Mouse (Mus musculus) frontal cortex, postnatal 14 days (tissue): ENCODE data around the gene Ano4.
A peak's percentile ranks its signal among the peaks of the same experiment; 100 is the strongest.

ENCODE experiments used
- DNase-seq, 2 experiments: peaks; one replicate each; pipeline ENCODE4 v3.0.0; 2022; ENCODE audit warnings: low spot score in 2 of 2

The Ano4 gene

DNA sequence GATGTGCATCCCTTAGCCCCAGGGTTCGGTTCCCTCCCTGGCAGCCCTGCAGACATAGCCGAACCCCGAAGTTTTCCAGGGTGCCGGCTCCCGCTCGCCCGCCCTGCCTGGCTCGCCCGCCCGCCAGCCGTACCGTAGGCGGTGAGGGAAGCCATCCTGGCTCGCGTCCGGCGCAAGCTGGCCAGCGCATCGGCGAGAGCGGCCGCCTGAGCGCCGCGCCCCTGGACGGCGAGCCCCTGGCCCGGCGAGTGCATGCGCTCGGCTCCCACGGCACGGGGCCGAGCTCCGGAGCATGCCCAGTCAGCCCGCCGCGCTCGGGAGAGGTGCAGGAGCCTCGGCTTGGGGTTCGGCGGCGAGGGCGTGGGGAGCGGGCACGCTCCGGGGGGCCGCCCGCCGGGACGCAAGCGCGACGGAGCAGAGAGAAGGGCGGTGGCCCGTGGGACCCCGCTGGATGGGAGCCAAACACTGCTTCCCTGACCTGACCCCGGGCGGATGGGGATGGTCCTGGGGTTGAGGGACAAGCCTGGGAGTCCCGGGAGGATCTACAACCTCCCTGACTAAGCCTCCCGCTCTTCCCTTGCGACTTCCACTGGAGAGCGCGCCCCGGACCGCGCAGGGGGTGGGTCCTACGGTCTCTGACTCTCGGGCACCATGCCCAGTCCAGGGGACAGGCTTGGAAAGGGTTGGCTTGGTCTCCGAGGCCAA, at the start of gene Ano4:
Gene Ano4 (minus strand): TSS at position 272 of the 705 bp plus-strand sequence.
- DNase-seq: peak; percentile 10 to 27

DNA sequence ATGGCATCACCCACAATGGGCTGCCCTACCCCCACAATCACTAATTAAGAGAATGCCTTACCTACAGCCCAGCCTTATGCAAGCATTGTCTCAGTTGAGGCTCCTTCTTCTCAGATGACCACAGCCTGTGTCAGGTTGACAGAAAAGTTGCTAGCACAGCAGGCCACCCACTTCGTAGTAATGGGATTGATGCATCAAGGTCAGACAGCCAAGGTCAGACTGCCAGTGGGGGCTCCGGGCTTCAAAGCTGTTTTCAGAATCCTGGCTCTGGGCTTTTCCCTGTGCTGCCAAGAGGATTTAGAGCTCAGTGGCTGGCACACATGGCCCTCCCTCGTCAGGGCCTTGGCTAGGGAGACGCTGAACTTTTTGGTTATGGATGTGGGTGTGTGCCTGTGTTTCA, 48.1 kb upstream of the Ano4 start:
- DNase-seq: no peak

DNA sequence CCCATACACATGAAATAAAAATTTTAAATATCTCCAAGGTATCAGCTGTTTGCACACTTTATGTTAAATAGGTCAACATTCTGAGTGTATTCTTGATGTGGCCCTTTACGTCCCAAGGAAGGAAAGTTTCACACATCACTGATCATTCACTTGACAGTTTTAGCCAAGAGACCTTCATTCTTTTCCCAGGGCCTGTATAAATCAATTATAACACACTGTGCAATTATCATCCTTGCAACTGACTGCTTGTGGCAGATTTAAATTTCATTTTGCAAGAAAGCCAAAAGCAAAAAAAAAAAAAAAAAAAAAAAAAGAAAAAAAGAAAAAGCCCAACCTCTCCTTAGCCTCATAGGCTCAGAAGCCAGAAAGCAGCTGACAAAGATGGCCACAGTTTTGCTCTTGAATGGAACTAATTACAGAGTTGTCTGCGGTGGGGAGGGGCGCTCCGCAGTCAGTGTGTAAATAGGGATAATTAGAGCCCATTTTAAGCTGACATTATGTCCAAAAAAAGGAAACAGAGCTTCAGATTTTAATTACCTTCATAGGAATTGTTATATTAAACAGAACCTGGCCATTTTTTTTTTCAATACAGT, 47.1 kb upstream of the Ano4 start:
- no peak for DNase-seq

DNA sequence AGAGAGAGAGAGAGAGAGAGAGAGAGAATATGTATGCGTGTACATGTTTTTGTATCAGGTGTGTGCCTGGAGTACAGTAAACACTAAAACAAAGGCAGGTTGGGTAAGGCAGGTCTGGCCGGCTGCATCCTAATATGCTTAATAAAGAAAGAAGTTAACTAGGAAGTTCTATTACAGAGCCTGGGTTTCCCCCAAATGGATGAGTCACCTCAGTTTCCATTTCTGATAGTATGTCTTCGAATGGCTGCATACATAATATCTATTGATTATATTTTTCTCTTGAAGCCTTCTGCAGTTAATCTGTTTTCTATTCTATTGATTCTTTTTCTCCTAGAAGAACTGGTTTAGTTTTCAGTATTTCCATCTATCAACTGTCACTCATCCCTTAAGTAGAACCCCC, 41.9 kb upstream of the Ano4 start:
- DNase-seq: no peak

DNA sequence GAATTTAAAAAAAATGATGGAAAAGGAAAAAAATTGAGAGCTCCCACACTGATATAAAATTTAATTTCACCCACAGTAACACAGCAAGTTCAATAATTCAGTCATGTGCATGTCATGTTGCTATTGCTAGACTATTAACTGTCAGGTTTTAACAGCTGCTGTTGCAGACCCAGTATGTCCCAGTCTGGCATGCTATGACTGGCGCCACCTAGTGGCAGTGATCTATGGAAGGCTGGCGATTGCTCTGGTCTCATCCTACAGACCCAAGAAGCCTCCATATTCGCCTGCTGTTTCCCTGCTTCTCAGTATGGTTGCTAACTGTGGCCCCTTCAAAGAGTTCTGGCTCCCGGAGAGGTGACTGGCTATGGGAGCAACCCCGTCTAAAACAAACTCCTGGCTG, 38.9 kb upstream of the Ano4 start:
- peak; percentile 13 to 46 for DNase-seq

DNA sequence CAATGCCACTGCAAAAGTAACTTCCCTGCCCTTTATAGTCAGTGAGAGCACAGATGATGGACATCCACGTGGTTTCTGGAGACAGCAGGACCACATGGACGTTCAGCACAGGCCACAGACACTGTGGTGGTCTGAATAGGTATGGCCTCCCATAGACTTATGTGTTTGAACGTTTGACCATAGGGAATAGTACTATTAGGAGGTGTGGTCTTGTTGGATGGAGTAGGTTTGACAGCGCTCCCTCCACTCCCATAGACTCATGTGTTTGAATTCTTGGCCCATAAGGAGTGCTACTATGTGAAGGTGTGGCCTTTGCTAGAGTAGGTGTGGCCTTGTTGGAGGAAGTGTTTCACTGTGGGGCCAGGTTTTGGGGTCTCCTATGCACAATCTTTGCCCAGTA, 33.2 kb upstream of the Ano4 start:
- DNase-seq: no peak

DNA sequence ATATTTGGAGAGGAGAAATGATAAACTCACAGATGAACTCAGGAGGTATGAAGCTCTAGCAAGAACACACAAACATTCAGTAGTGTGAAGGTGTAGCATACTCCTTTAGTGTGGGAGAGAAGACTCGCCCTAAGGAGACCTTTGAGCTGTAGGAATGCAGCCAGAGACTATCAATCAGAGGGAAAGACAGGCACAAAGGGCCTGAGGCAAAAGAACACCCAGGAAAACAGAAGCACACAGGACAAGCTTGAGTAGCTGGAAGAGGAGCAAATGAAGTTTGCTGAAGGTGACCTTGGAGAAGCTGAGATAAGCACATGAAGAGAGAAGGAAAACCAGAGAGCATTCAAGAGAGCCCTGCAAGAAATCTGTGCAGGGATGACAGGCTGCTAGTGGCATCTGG, 25.5 kb upstream of the Ano4 start:
- DNase-seq: no peak

DNA sequence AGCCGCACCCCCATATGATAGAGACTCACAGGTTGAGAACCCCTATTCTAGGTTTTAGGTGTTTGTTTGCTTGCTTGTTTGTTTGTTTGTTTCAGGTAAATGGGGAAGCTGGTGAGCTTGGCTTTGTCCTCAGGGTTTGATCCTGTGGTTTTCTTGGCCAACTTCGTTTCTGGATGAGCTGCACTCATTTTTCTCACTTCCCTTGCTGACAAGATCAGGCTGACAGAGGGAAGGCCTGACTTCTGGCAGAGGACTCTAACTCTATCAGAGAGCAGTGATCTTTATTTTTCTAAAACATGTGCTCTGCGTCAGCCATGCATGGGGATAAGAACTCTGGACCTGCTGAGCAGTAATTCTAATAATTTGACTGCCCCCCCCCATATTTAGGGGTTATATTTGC, 14.4 kb upstream of the Ano4 start:
- DNase-seq: no peak

DNA sequence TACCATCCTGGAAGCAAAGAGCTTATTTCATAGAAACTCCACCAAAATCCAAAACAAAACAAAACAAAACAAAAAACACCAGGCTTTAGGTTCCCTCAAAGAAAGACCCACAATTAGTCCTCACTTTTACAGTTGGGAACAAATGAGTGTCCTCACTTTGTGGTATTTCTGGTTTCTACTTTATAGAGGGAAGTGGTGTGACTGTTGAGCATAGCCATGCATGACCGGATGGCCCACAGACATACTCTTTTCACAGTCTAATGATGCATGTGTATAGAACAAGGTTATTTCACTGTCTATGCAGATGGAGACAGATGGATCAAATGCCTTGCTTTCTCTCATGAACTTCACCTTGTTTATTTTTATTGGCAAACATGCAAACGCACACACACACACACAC, 10.1 kb upstream of the Ano4 start:
- no peak for DNase-seq

DNA sequence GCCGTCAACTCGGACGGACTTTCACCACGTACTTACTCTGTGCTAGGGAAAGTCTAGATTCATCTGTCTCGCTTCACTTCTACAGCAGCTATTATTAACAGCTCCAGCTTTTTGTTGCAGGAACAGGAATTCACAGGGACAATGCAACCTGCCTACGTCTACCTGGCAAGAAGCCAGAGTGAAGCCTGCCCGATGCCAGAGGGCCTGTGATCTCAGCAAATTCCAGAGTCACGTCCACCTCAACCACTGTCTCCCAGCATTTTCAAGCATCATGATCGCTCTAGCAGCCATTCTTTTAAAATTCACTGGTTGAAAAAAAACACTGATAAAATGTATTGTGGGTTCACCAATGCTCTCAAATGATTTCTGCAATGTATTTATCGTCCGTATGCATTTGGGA, 6.9 kb upstream of the Ano4 start:
- no peak for DNase-seq

DNA sequence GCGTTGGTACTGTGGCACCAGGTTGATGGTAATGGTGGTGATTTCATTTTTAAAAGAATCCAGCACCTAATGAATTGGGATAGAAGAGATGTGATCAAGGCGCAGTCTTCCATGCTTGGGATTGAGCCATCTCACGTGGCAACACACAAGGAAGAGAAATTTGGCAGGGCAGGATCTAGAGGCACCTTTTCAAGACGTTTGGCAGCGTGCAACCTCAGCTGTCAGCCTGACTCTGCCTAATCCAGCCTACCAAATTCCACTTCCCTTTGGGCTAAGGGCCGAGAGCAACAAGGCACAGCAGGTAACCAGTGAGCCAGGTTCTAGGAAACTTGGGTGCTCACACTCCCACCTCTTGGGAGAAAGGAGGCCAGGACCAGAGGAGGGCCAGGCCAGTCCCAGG, 1.0 kb upstream of the Ano4 start:
- DNase-seq: no peak

DNA sequence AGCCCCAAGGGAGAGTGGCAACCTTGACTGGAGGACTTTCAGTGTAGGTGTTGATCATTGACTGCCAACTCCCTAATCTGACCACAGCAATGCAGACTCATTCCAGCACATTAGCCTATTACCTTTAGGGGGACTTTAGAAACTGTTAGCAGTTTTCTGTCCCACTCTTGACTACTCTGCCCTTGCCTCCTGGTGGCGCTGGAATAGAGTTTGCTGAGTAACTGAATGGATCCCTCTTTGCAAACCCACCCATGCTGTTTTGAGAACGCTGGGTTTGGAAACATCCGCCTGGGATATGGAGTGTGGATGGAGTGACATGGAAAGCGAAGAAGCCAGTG, 603 bp upstream of the Ano4 start:
- DNase-seq: no peak

DNA sequence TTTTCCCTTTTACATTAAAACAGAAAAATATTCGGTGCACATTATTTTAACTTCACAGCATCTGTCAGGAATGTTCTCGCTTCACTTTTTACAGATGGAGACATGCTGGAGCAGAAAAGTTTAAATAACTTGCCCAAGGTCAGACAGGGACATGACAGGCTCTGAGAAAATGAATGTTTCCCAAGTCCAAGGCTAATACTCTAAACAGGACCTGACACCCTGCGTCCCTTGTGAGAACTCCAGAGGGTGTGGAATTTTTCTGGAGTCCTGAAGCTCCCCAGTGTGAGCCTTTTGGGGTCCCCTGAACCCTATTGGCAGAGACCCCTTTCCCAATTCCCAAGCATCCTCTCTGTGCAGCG, 451 bp downstream of the Ano4 start:
- DNase-seq: no peak

DNA sequence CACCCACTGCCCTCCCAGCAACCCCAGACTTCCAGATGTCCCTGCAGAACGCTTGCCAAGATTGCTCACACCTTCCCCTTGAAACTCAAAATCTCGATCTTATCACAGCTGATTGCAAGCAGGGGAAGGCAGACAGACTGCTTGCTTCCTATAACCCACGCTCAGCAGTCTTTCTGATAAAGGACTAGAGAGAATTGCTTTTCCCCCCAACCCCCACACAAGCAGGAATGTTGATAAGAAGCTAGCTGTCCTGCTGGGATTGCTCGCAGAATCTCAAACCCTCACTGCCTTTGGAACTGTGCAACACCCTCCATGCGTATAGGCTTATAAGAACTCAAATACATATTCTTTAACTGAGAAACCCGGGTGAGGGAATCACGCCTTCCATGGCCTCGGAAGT, 846 bp downstream of the Ano4 start:
- no peak for DNase-seq

DNA sequence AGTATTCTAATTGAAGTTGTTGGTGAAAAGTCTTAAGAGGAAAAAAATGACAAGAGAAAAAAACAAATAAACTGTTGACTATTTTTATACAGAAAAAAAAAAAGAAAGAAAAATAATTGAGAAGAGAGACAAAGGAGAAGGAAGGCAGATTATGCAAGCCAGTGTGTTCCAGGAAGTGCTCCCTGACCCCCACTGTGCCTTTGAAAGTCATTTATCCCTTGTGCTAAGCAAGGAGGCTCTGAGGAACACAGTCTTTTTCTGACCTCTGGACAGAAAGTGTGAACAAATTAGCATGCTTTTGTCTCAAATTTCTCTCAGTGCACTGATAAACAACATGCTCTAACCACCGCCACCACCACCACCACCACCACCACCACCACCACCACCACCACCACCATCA, 14.3 kb downstream of the Ano4 start:
- no peak for DNase-seq

DNA sequence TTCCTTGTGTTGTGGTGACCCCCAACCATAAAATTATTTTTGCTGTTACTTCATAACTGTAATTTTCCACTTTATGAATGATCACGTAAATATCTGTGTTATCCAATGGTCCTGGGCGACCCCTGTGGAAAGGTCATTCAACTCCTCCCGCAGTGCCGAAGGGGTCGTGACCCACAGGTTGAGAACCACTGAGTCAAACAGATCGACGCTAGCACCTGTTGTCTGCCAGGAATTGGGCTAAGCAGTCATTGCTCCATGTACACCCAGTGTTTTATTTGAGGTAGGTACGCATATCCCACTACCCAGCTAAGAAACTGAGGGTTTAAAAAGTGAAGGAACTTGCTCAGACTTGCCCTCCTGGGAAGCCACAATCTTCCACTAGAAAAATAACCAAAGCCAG, 14.8 kb downstream of the Ano4 start:
- no peak for DNase-seq

DNA sequence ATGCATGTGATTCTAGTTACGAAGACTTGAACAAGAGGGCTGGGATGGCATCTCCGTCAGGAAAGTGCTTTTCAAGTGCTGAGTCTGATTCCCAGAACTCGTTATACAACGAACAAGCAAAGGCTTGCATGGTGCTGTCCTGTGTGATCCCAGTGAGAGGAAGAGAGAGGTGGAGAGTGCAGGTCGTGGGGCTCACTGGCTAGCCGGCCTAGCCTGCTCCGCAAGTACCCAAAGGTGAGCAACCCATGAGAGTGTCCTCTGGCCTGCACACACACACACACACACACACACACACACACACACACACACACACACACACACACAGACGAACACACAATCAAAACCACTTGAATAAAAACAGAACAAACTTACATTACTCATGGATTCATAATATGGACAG, 15.7 kb downstream of the Ano4 start:
- DNase-seq: no peak

DNA sequence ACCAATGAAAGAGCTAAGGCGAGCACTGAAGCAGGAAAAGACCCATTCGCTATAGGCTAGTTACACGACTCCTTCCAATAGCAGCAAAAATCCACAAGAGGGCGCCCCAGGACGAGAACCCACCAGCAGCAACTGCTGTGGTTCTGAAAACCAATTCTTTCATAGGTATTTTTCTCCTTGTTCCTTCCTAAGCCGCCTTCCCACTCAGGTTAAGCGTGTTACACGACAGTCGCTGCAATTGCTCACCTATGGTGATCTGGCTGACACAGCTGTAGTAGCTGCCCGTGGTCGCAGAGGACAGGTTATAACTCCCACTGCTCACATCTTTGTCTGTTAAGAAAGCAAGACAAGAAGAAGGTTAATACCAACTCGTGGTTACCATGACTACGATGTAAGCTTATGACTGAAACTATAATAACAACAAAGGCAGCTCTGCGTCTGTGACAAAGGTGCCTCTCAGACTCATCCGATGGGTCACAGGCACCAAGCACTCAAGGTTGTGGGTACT, 17.5 kb downstream of the Ano4 start:
- DNase-seq: peak; percentile 41 to 78

DNA sequence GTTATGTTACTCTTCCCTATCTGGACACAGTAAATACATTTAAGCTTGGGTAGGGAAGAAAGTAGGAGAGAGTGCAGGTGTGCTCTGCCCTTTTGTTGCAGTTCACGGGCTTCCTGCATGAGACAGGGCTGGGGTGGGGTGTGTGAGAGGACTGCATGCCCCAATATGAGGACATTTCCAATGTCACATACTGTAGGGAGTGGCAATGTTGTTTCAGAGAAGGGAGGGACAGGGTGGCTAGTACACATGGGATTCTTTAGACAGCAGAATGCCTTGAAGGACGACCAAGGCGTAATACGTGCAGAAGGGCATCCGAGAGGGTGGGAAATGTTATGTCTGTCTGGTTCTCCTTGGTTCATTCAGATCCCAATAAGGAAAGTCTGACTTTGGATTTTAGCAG, 18.2 kb downstream of the Ano4 start:
- DNase-seq: no peak

DNA sequence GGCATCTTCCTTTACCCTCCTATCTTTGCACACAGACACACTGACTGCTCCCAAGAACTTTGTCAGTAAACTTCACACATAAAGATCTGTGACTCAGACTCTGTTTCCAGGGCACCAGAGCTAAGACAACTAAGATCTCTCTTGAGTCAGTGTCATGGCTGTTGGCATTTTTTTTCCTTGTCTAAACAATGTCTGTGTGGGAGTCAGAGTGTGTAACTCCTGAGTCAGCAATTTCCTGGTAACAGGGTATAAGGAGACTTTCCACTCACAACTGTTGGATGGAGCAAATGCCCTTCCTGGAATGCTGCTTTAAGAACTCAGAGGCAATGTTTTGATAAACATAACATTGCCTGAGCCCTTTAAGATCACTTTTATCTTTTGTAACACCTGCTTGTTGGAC, 37.0 kb downstream of the Ano4 start:
- DNase-seq: no peak

DNA sequence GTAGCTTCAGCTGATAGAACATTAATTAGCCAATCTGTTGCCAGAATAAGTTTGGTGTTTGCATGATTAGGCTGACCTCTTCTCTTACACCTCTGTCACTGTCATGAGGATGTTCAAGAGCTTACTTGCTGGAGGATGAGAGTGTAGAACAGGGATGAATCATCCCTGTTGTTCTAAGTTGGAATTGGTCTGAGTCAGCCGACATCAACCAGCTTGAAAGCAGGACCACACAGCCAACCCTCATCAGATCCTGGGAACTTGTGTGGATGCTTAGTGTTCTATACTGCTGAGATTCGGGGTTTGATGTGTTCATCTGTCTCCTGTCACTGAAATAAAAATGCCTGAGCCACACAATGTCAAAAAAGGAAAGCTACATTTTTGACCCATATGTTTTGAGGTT, 44.2 kb downstream of the Ano4 start:
- no peak for DNase-seq

DNA sequence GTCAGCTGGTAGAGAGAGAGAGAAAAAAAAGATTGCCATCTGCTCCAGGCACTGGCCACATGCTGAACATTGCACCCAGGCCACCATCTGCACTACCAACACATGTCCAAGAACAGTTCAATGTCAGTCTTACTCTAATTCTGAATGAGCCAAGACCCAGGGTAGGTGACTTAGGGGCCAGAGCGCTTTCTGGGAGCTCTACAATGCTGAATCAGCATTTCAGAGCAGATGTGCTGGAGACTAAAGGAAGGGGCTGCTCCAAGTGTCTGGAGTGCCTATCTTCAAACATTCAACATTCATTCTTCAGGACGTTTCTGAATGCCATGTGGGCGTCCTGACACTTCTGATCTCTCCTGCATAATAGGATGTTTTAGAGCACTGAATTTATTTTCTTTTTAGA, 51.8 kb downstream of the Ano4 start:
- no peak for DNase-seq

DNA sequence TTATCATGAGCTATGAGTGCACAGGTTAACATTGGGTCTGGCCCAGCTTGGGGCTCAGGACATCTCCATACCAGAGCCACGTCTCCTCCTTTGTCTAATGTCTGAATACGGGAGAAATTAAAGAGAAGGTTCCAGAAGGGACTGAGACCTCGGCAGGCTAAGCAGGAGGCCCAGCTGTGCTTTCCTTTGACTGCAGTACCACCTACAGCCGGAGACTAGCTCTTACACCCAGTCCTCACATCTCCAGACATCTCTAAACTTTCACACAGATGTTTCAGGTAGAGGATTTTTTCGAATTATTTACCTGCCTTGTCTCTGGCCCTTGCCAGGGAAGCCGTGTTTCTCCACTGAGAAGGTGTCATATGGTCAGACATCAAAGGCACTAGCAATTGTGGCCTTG, 53.9 kb downstream of the Ano4 start:
- DNase-seq: no peak

DNA sequence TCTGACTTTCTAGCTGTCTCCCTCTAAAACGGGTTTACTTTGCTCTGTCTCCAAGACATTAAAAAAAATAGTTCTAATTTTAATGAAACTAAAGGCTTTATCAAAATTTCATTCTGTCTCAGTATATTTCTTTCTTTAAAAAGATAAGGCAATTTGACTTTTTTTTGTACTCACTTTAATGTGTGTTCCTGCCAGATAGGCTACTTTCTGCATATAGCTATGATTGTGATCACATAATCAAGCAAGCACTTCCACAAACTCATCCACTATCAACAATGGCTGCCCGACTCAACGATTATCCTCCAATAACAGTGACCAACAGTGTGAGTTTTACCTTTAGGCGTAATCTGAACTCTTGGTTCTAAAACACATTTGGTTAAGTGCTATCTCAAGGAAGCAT, 55.3 kb downstream of the Ano4 start:
- no peak for DNase-seq
